In the genomic region with DNA sequence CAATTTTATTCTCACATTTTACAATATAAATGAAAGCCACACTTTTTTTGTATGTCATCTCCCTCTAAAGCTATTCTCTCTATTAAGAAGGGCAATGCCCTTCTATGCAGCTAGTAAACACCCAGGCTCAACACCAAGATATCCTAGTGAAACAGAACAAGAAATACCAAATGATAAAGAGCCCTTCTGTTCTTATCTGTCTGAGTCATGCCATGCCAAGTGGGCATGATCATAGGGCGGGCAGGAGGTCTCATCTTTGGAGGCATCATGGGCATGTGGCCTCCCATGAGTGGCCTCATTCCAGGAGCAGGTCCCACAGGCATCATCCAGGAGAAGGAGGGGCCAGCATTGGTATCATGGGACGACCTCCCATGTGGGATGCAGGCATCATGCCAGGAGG, we compare ENCODE assay signal across 18 mouse cellular contexts.
DNase-seq lines count a peak whose midpoint lies in the region; ATAC-seq and TF ChIP-seq lines count a peak whose summit lies in the region.
"Had no signal": no experiment of that assay in that cellular context is flagged by ENCODE, and none has a peak within 500 bp of the region (broad histone marks: within the 10 kb centered on the region; RNA-seq: fewer than 3 reads in every experiment).

No protein-coding gene starts in this region.

- WGBS in liver, embryonic 12.5 days (ENCODE audit: insufficient replicate concordance) = 34% methylated on average over 2 of the region's 2 CpGs
- WGBS in intestine, postnatal 0 days = 44% methylated on average over 2 of the region's 2 CpGs

- no peak overlapping the region for H3K4me2 ChIP-seq in liver, embryonic 12.5 days
- H3K4me2 ChIP-seq in intestine, postnatal 0 days (replicated peaks; ENCODE audit: low read depth) = no peak overlapping the region
- H3K4me2 ChIP-seq: embryonic facial prominence, embryonic 12.5 days; heart, embryonic 11.5 days; hindbrain, embryonic 15.5 days; limb, embryonic 12.5 days; lung, embryonic 15.5 days had no signal

- peak; percentile 88 for ATAC-seq in liver, embryonic 12.5 days
- peak; percentile 86 for ATAC-seq in megakaryocyte progenitor cell, adult 5-6 weeks (replicated peaks; ENCODE audit: poor library complexity)
- no peak for ATAC-seq in inflammation-experienced regulatory T-cells, adult 6 months
- no peak for ATAC-seq in intestine, postnatal 0 days

- no peaks in the 10 kb centered on the region for H3K9me3 ChIP-seq in liver, embryonic 12.5 days (replicated peaks)
- no peaks in the 10 kb centered on the region for H3K9me3 ChIP-seq in intestine, postnatal 0 days (ENCODE audit: control insufficient read depth)
- H3K9me3 ChIP-seq: embryonic facial prominence, embryonic 12.5 days; hindbrain, embryonic 15.5 days; limb, embryonic 12.5 days; lung, embryonic 15.5 days; midbrain, embryonic 10.5 days had no signal

- no peaks in the 10 kb centered on the region for H3K4me1 ChIP-seq in liver, embryonic 12.5 days
- no peaks in the 10 kb centered on the region for H3K4me1 ChIP-seq in intestine, postnatal 0 days (replicated peaks; ENCODE audit: control insufficient read depth, insufficient read depth, low read length)
- H3K4me1 ChIP-seq: embryonic facial prominence, embryonic 12.5 days; hindbrain, embryonic 15.5 days; limb, embryonic 12.5 days; lung, embryonic 15.5 days; midbrain, embryonic 10.5 days had no signal

- no peaks in the 10 kb centered on the region for H3K36me3 ChIP-seq in liver, embryonic 12.5 days
- no peaks in the 10 kb centered on the region for H3K36me3 ChIP-seq in intestine, postnatal 0 days (ENCODE audit: control insufficient read depth, insufficient read depth)
- H3K36me3 ChIP-seq: embryonic facial prominence, embryonic 12.5 days; hindbrain, embryonic 15.5 days; limb, embryonic 12.5 days; lung, embryonic 15.5 days; midbrain, embryonic 10.5 days had no signal

- no peaks in the 10 kb centered on the region for H3K27me3 ChIP-seq in liver, embryonic 12.5 days (replicated peaks)
- no peaks in the 10 kb centered on the region for H3K27me3 ChIP-seq in intestine, postnatal 0 days (replicated peaks; ENCODE audit: control insufficient read depth, insufficient read depth, low read length)
- H3K27me3 ChIP-seq: embryonic facial prominence, embryonic 12.5 days; hindbrain, embryonic 15.5 days; limb, embryonic 12.5 days; lung, embryonic 15.5 days had no signal

- no peak for TF ChIP-seq CTCF in intestine, postnatal 0 days (IDR thresholded peaks at IDR 0.05; ENCODE audit: low read depth)

- no peak overlapping the region for H3K9ac ChIP-seq in liver, embryonic 12.5 days
- no peak overlapping the region for H3K9ac ChIP-seq in intestine, postnatal 0 days (ENCODE audit: low read depth, low read length)
- H3K9ac ChIP-seq: embryonic facial prominence, embryonic 12.5 days; hindbrain, embryonic 15.5 days; limb, embryonic 12.5 days; lung, embryonic 15.5 days had no signal

- peak; percentile 8 for DNase-seq in retina, postnatal 1 day
- DNase-seq in retina, embryonic 14.5 days (ENCODE audit: low spot score) = no peak
- DNase-seq in c-Kit-positive CD71-positive TER-119-positive erythroid progenitor cells, embryonic 14.5 days (ENCODE audit: low spot score) = peak; percentile 29
- DNase-seq: cerebellum, adult 11-12 months; gastrocnemius, postnatal 36 days; heart, postnatal 14 days; kidney, adult 18-20 months; kidney, postnatal 25 days had no signal

- no peak overlapping the region for H3K27ac ChIP-seq in liver, embryonic 12.5 days
- H3K27ac ChIP-seq in intestine, postnatal 0 days (ENCODE audit: low read depth, low read length) = no peak overlapping the region
- H3K27ac ChIP-seq: embryonic facial prominence, embryonic 12.5 days; hindbrain, embryonic 15.5 days; limb, embryonic 12.5 days; lung, embryonic 15.5 days; midbrain, embryonic 10.5 days had no signal

- no peak overlapping the region for H3K4me3 ChIP-seq in liver, embryonic 12.5 days
- no peak overlapping the region for H3K4me3 ChIP-seq in intestine, postnatal 0 days (ENCODE audit: low read depth, low read length)
- H3K4me3 ChIP-seq: embryonic facial prominence, embryonic 12.5 days; hindbrain, embryonic 15.5 days; limb, embryonic 12.5 days; lung, embryonic 15.5 days; midbrain, embryonic 10.5 days had no signal

Comparison
In these comparisons a context has a peak if more than half of its experiments do, and no peak if none do; other contexts are left out.
1. ATAC-seq: peak in liver, embryonic 12.5 days (single experiment) and megakaryocyte progenitor cell, adult 5-6 weeks (single experiment); none in inflammation-experienced regulatory T-cells, adult 6 months (single experiment) and intestine, postnatal 0 days (single experiment).